Mouse (Mus musculus) bone marrow macrophage, adult 2 months (primary cell): ENCODE measurements around the gene Hypk.
"Not testable (repeated sequence)": the region's sequence is repeated elsewhere in the genome, so short reads cannot be mapped to it uniquely, and the experiment has no call there.

Experiments
- CTCF ChIP-seq: IDR thresholded peaks from 2 replicates; pipeline ENCODE4 v1.5.1; 2012; ENCODE audit warnings: low read depth, mild to moderate bottlenecking, low read length, moderate library complexity
- POLR2A ChIP-seq: IDR thresholded peaks from 2 replicates; pipeline ENCODE4 v1.6.1; 2012; ENCODE audit warnings: mild to moderate bottlenecking, low read depth, low read length, borderline replicate concordance

- 0 out of 2 replicates have a peak, but pooled peaks have one; percentile 9 for TF ChIP-seq POLR2A
- not testable (repeated sequence) for TF ChIP-seq CTCF
Observed at GRCm38 (mm10) chr2:121473301-121474179, 20.4 kb downstream of the Hypk start, which contains the start of gene Mfap1b.
